Mouse (Mus musculus) thymus, adult 2 months (tissue): ENCODE results near the gene Palb2.

Source experiments
- CTCF ChIP-seq: fragments of 200-500 bp; IDR thresholded peaks from 2 replicates; pipeline ENCODE4 v1.5.1; 2012; ENCODE audit warnings: mild to moderate bottlenecking, control low read depth, low read length, moderate library complexity, borderline replicate concordance; ENCODE audit not compliant: control insufficient read depth, poor library complexity, insufficient read depth; ENCODE audit errors: extremely low read depth
- POLR2A ChIP-seq: fragments of 200-500 bp; IDR thresholded peaks from 2 replicates; pipeline ENCODE4 v1.6.1; 2012; ENCODE audit warnings: mild to moderate bottlenecking, low read length, control low read depth, moderate library complexity; ENCODE audit not compliant: control insufficient read depth, poor library complexity, insufficient read depth; ENCODE audit errors: extremely low read depth

DNA sequence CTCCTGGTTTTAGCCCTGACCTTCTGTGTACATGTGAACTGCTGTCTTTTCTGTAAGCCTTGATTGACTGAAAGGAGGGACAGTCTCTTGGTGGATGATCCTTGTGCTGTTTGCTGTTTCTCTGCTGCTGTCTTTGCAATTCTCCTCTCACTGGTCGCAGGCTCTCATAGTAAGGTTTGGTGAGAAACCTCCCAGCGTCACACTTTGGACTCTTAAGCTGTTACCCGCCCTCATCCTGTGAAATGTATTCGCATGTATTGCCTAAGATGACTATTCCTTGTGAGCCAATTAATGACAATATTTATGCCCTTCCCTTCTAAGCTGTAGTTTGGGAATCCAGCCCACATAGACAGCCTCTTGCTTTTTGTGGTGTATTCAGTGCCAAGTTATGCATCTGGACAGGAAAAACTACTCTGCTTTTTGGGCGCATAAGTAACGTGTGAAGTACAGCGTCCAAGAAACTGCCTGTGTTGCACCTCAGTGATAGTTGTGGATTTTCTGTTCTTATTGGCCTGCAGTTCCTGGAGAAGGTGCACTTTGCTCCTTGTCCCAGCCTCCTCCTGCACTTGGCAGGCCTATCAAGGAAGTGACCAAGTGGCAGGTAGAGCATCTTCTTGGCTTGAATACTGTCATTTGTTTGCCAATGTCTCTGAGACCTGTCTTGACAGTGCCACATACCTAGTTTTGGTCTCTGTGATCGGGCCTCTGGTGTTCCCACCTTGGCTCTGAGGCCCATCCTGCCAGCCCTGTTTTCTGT lies 52.8 kb downstream of the Palb2 start:
- no peak for TF ChIP-seq CTCF
- TF ChIP-seq POLR2A: no peak
